Mouse (Mus musculus): ENCODE measurements at regions not wholly inside any gene's neighbourhood (a gene's known extent, or its start where the extent isn't known, plus 50 kb on each side); places are given as distances from the start of the nearest gene placed in this dataset.

- no peak for DNase-seq (ENCODE audit: low spot score in 2 of 2)
Measured at GRCm38 (mm10) chr12:26244701-26245100, 170.4 kb downstream of the Rnf144a start.

DNA sequence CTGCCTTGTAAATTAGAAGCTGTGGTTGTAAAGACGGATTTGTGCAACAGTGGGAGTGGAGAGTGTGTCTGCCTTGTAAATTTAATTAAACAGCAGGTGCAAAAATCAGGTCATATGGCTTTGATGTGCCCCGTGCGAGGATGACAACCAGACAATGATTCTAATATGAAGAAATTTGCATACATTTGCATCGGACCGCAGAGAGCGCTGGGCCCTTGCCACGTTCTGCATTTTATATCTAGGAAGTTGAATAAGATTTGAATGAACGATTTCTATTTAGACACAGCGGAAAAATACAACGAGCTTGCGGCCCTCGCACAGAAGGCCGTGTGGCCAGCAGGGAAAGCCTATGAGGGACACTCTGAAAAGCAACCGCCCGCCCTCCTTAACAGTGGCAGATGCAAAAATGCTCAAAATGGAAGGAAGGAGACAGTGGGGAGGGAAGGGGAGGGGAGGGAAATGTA lies 187.5 kb downstream of the Rnf144a start:
- no peak for DNase-seq (ENCODE audit: low spot score in 2 of 2)

- no peak for DNase-seq (ENCODE audit: low spot score in 2 of 2)
Measured at GRCm38 (mm10) chr12:26226363-26226762, 188.7 kb downstream of the Rnf144a start.

DNA sequence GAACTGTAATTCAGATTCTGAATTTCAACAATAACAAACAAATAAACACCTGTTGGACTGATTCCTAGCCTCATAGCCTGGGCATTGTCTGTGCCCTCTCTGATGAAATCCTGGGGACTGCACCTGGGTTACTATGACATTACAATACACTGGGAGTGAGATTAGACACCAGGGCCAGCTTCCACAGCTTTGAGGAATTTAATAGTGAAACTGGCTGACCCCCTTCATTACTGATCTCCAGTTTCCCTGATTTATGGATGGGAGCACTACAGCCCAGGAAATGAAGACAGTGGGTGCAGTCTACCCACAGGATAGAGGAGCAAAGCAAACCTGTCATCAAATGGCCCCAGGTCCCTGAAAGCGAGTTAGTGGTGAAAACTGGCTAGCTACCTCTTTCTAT lies 202.6 kb downstream of the Rnf144a start:
- no peak for DNase-seq (ENCODE audit: low spot score in 2 of 2)

GRCm38 (mm10) chr12:26211423-26211822 lies 203.6 kb downstream of the Rnf144a start:
- DNase-seq (ENCODE audit: low spot score in 2 of 2), result no peak

DNA sequence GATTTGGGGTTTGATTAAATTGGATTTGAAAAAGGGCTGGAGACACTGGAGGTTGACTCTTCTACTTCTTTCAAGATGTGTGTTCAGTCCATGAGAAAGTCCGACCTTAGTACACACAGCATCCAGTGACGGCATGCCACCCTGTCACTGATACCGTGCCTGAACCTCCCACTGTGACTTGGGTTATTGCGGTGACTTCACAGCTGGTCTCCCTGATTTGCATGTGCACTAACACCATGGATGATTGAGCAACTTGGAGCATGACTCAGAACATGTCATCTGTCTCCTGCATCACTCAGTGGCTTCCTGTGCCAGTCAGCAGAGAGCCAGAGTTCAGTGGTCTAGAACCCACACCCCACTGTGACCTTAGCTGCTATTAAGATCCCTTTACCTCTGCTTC lies 208.3 kb downstream of the Rnf144a start:
- DNase-seq (ENCODE audit: low spot score in 2 of 2), result no peak

GRCm38 (mm10) chr12:26206036-26206435 lies 209.0 kb downstream of the Rnf144a start:
- no peak for DNase-seq (ENCODE audit: low spot score in 2 of 2)

DNA sequence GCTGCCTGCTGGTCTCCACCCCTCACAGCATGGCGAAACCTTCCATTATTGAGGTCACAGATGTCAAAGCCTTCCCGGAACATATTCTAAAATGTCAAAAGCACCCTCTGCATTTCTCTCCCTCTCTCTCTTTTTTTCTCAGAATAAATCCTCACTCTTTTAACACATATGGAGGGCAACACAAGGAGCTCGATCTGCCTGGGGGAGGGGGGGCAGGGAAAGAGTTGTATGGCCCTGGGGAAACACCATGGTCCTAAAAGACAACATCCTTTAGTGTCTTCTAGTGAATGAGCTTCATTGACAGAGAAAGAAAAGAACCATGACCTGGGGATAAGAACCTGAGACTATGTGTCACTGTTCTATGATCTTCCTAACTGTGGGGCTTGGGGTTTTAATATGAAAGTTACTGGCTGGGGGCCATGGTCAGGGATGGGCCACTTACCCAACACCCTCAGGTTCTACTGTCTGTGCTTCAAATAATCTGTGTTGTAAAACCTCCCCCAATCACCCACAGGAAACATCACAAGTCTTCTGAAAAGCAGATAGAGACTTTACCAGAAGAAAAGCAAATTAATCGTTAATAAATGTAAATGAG lies 223.0 kb downstream of the Rnf144a start:
- no peak for DNase-seq (ENCODE audit: low spot score in 2 of 2)

DNA sequence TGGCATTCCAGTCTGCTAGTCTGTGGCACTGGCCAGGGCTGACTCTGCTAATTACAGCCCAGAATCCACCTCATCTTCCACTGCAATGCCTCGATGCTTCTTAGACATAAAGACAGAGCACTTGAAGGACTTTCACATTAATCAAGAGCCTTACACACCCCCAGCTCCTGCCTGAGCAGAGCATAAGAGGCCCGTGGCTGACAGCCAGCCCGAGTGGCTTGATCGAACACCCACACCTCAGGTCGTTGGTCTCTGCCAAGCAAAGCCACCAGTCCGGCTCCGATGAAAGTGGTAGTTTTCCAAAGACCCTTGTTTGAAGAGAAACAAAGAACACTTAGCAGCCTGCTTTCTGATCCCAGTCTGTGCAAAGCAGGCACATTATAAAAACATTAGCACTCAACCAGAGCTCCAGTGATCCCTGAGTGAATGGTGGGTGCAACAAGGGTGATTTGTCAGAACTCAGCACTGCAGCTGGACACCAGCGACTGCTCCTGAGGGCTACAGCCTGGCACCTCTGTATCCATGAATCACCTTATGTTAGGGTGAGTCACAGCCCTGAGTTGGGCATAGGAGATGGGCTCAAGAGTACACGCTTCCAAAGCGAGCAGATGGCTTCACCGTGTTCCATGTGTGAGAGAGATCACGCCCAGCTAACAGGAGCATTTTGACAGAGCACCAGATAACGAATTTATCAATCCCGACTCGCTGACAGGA lies 223.6 kb downstream of the Rnf144a start:
- no peak for DNase-seq (ENCODE audit: low spot score in 2 of 2)

DNA sequence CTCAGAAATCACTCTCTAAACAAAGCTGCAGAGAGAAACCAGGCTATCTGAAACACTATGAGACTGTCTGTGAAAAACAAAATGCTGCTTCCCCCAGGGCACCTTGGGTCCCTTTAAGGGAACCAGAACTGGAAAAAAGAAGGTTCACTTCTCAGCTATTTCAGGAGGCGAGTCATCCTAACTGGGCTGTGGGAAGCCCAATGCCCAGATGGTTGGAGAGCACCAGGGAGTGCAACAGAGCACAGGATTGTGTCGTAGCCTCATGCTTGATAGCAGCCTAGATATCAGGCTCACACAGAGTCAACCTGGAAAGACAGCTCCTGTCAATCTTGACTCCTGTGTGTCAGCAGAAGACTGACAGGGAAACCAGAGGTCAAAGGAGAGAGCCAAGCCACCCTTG lies 226.1 kb downstream of the Rnf144a start:
- DNase-seq (ENCODE audit: low spot score in 2 of 2), result no peak

DNA sequence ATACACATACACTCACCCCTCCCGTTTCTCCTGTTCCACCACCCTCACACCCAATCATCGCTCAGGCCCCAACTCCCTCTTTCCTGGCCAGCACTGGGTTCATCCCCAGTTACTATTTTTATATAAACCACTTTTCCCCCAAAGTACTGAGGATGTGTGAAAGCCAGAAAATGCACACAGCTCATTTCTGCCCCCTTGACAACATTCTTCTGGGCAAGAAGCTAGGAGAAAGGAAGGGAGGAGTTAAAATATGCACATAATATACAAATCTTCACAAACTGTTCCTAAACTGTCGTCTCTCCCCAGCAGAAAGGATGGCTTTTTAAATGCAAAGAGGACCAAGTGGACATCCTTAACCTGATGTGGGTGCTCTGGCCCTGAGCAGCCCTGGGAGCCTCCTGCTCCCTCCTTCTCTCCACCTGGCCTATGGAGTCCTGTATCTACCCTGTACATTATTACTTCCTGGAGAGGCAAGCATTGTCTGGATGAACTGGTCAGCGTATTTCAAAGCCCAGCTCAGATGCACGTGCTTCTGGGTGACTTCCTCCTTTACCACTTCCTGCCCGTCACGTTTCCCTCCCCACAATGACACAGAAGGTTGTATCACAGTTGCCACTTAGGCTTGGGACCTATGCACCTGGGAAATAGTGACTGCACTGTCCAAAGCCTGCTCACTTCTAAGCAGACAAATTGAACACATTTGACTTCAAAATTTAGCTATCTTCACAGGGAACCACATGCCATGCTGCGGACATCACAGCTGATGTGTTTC lies 227.8 kb downstream of the Rnf144a start:
- DNase-seq (ENCODE audit: low spot score in 2 of 2), result no peak

DNA sequence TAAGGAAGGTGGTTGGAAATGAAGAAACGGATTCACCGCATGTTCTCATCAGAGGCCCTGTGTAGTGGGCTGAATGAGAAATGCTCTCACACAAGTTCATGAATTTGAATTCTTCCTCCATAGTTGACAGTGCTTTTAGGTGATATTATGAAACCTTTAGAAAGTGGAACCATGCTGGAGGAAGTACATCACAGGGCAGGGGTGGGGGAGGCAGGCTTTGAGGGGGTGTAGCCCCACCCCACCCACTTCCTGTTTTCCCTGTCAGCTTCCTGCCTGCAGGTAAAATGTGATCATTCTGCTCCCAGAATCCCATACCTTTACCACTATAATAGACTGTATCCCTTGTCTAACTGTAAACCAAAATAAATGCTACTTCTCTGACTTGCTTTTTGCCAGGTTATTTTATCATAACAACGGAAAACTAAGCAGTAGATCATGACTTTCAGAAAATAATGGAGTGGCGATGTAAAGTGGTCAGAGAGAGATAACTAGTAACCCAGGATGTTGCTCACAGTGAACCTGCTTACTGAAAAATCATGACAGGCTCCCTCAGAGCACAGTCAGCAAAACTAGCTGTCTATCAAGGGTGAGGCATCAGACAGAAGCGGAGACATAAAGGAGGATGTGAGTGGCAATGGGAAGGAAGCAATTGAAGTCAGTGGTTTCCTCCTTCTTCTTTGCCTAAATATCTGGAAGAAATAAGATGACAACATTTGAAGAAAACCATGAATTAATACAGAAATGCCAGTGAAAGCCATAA lies 230.2 kb downstream of the Rnf144a start:
- DNase-seq (ENCODE audit: low spot score in 2 of 2), result no peak

DNA sequence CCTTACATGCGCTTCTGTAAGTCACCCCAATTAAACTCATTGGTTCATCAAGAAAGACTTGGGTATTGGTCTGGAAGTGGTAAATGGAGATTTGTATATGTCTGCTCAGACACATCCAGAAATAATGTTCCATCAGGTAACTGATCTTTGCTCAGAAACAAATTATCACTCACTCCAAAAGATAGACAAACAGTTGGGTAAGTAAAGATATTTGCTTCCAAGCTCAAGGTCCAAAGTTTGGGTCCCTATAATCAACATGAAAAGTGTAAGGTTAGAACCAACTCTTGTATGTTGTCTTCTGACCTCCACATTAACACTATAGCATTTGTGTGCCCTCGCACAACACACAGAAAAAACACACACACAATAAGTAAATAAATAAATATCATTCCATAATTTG lies 232.0 kb downstream of the Rnf144a start:
- no peak for DNase-seq (ENCODE audit: low spot score in 2 of 2)

GRCm38 (mm10) chr12:26180846-26181245 lies 234.2 kb downstream of the Rnf144a start:
- no peak for DNase-seq (ENCODE audit: low spot score in 2 of 2)

DNA sequence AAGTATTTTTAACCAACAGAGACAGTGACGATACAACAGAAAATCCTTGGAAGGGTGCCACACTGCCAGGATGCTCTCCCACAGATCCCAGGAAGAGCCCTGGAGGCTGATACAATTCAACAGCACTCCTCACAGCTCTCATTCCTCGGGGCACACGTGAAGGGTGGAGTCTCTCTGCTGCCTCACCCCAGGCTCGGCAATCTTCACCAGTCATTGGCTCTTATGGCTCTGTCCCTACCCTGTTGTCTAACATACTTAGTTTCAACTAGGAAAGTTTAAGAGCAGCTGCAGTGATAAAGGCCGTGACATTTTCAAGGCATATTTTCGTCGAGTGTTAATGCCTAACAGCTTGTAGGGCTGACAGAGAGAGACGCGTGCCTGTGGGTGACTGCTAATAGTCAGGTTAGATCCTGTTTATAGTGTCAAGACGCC lies 238.8 kb downstream of the Rnf144a start:
- DNase-seq (ENCODE audit: low spot score in 2 of 2), result no peak

- no peak for DNase-seq (ENCODE audit: low spot score in 2 of 2)
Measured at GRCm38 (mm10) chr12:26163416-26163815, 251.6 kb downstream of the Rnf144a start.

DNA sequence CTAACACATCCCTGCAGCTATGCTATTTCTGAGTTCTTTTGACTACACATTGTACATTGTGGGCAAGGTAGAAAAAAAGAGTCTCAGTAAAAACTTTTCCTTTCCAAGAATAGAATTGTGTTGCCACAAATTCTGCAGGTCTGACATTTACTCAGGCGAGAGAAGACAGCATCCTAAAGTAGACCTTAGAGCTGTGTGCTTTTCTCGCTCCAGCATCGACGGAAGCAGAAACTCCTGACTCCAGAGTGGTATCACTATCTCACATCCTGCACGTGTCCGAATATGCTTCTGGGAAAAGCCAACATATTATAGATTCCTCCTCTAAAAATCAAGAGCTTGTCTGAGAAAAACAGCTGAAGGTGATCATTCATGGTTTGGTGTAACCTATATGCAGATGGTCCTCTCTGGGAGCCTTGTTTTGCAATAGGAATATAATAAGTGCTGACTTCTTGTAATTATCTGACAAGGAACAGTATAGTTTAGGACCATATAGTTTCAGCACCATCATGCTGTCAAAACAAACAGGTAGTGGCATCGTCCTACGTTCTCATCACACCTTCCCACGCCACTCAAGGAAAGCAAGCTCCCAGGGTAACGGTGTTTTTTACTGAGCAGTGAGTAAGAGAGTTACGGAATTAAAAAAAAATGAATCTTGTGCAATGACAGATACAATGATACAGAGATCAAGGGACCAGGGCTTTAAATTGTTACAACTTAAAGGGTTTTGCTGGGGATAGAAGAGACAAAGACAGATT lies 254.0 kb downstream of the Rnf144a start:
- DNase-seq (ENCODE audit: low spot score in 2 of 2), result no peak

GRCm38 (mm10) chr12:26152992-26153391 lies 262.1 kb downstream of the Rnf144a start:
- DNase-seq (ENCODE audit: low spot score in 2 of 2), result no peak

- no peak for DNase-seq (ENCODE audit: low spot score in 2 of 2)
Measured at GRCm38 (mm10) chr12:26146336-26146735, 268.7 kb downstream of the Rnf144a start.

GRCm38 (mm10) chr12:26145085-26145714 lies 269.9 kb downstream of the Rnf144a start:
- DNase-seq (ENCODE audit: low spot score in 2 of 2), result no peak

GRCm38 (mm10) chr12:26144616-26145015 lies 270.4 kb downstream of the Rnf144a start:
- no peak for DNase-seq (ENCODE audit: low spot score in 2 of 2)
